Mouse (Mus musculus): Measurements from ENCODE around the gene Med18.

DNA sequence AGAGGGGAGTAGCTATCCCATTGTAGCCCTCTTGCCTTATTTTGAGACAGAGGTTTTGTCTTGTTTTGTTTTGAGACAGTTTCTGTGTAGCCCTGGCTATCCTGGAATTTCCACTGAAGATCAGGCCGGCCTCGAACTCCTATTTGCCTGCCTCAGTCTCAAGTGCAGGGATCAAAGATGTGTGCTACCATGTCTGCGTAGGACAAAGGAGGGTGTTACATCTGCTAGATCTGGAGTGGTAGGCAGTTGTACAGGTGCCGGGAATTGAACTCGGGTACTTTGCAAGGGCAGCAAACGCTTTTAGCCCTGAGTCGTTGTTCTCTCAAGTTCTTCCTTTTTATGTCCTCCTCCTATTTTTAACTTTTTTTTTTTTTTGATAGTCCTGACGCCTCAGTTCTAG lies 27.3 kb upstream of the Med18 start:
- TF ChIP-seq CTCF (IDR thresholded peaks at IDR 0.05) (no peak), EP300 (IDR thresholded peaks at IDR 0.05) (no peak)

All from lung, postnatal 0 days (tissue).